Mouse (Mus musculus) spleen, adult 2 months (tissue): ENCODE results near the gene Olfr459. TPM values are rescaled to one million over a fixed set of nuclear protein-coding genes. Genes with fewer than 3 reads are reported as not detected.

Experiments used
- DNase-seq, 2 experiments: peaks; one replicate each; pipeline versions ENCODE4 v3.0.0 to v3.0.0-alpha.2; 2012 to 2021; ENCODE audit warnings: low spot score in 2 of 2, low read depth in 1 of 2
- H3K27ac ChIP-seq: fragments of 200-500 bp; 2 replicates; pipeline ENCODE4 v1.5.1; 2012; ENCODE audit warnings: low read length, inconsistent platforms; ENCODE audit not compliant: insufficient read depth
- H3K27me3 ChIP-seq: fragments of 200-500 bp; 2 replicates; pipeline ENCODE4 v1.6.1; 2012; ENCODE audit warnings: mild to moderate bottlenecking, moderate library complexity, low read length, inconsistent platforms; ENCODE audit not compliant: control insufficient read depth, insufficient read depth
- H3K36me3 ChIP-seq: fragments of 200-500 bp; 2 replicates; pipeline ENCODE4 v1.6.1; 2012; ENCODE audit warnings: mild to moderate bottlenecking, low read length, inconsistent platforms; ENCODE audit not compliant: control insufficient read depth, insufficient read depth
- H3K4me1 ChIP-seq: fragments of 200-500 bp; 2 replicates; pipeline ENCODE4 v1.6.1; 2011; ENCODE audit warnings: inconsistent platforms; ENCODE audit not compliant: control insufficient read depth, insufficient read depth, insufficient read length
- H3K4me3 ChIP-seq: fragments of 200-500 bp; 2 replicates; pipeline ENCODE4 v1.5.1; 2011; ENCODE audit warnings: mild to moderate bottlenecking, inconsistent platforms; ENCODE audit not compliant: insufficient read depth, insufficient read length; ENCODE audit errors: extremely low read depth
- CTCF ChIP-seq: fragments of 200-500 bp; IDR thresholded peaks from 2 replicates; pipeline ENCODE4 v1.5.1; 2011; ENCODE audit warnings: mild to moderate bottlenecking, inconsistent platforms; ENCODE audit not compliant: insufficient read depth, insufficient read length, insufficient replicate concordance; ENCODE audit errors: extremely low read depth
- POLR2A ChIP-seq: fragments of 200-500 bp; IDR thresholded peaks from 2 replicates; pipeline ENCODE4 v1.6.1; 2011; ENCODE audit warnings: low read depth, low read length, inconsistent platforms
- WGBS: fragments of 180-500 bp; shearing (Covaris S2); methylation state at CpG from one replicate; pipeline ENCODE4 v1.1.7; 2018; 5-methylcytosine and 5-hydroxymethylcytosine counted together
- polyA plus RNA-seq: library from polyadenylated mRNA; depleted of rRNA; stranded (reverse); fragments of >200 nt; gene quantifications from 2 replicates; pipeline ENCODE4 v1.2.3, GENCODE M21; 2012

Olfr459 gene
- polyA plus RNA-seq, 1 experiment, result not detected

- H3K4me3 ChIP-seq, result no peak overlapping the region
- H3K36me3 ChIP-seq, result no peaks in the 10 kb centered on the region
- no peaks in the 10 kb centered on the region for H3K4me1 ChIP-seq
- 2% methylated on average over 1 of the region's 1 CpGs for WGBS
- TF ChIP-seq POLR2A (no peak), CTCF (peak; percentile 37; the same call in 1 of the 2 replicates)
- H3K27ac ChIP-seq, result no peak overlapping the region
- peak in 1 of 2 experiments; percentile 5 for DNase-seq
- H3K27me3 ChIP-seq, result no peaks in the 10 kb centered on the region
Measured at GRCm38 (mm10) chr6:41761702-41762369, 13.1 kb downstream of the Olfr459 start.

DNA sequence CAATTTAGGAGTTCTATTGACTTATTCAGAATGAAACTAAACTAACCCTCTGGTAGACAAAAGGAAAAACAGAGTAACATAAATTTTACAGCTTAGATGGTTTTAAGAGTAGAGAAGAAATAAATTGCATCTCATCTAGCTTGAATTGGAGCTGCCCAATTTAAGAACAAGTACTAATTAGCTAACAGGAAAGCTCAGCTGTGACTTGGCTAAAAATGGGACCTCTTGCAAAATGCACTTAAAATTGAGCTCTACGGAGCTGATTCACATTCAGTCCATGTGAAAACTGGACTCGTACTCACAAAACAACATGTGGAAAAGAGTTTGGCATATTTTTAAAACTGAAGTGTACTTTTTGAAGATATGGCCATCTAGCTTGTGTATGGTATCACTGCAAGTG is 15.4 kb downstream of the Olfr459 start:
- 83% methylated on average over 2 of the region's 2 CpGs for WGBS
- Histone ChIP-seq H3K36me3 (no peaks in the 10 kb centered on the region), H3K4me3 (no peak overlapping the region), H3K4me1 (no peaks in the 10 kb centered on the region), H3K27ac (no peak overlapping the region), H3K27me3 (no peaks in the 10 kb centered on the region)
- TF ChIP-seq CTCF (no peak), POLR2A (no peak)
- no peak for DNase-seq

DNA sequence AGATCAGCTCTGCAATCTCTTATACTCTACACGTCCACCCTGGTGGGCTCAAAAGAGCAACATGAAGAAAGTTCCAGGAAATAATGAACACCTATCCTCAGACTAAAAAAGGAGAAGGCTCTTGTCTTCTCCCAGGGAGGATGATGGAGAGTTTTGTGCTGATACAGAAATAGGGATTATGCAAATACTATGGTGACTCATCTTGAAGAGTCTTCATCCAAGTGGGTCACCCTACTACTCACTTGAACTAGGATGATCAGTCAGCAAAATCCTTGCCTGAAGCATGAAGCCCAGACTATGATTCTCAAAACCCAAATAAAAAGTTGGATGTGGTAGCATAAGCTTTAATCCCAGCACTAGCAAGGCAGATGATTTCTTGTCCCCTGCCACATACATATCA is 16.6 kb downstream of the Olfr459 start:
- H3K27ac ChIP-seq, result no peak overlapping the region
- WGBS, result 84% methylated on average over 1 of the region's 1 CpGs
- no peaks in the 10 kb centered on the region for H3K36me3 ChIP-seq
- DNase-seq, result no peak
- no peaks in the 10 kb centered on the region for H3K27me3 ChIP-seq
- H3K4me1 ChIP-seq, result no peaks in the 10 kb centered on the region
- no peak for TF ChIP-seq POLR2A
- no peak for TF ChIP-seq CTCF
- H3K4me3 ChIP-seq, result no peak overlapping the region

DNA sequence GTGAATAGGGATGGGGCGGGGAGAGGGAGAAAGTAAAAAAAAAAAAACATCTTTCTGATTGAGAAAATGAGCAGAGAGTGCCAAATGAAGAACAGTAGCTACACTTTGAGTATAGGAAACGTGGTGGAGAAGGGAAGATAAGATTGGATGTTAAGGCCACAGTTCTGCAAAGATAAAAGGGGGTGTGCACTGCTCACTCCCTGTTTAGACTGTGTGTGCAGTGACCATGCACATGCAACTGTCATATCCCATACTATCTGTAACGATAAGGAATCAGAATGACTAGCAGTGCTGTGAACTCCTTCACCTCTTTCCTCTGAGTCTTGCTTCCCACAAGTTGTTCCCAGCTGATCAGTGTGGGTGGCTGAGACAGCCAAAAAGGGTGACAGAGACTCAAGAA is 17.8 kb downstream of the Olfr459 start:
- no peaks in the 10 kb centered on the region for H3K4me1 ChIP-seq
- H3K4me3 ChIP-seq, result no peak overlapping the region
- no peak for DNase-seq
- no peaks in the 10 kb centered on the region for H3K27me3 ChIP-seq
- no peaks in the 10 kb centered on the region for H3K36me3 ChIP-seq
- TF ChIP-seq CTCF (no peak), POLR2A (no peak)
- H3K27ac ChIP-seq, result no peak overlapping the region
- 70% methylated on average over 3 of the region's 3 CpGs for WGBS

GRCm38 (mm10) chr6:41754626-41755025 is 20.4 kb downstream of the Olfr459 start:
- no peak overlapping the region for H3K4me3 ChIP-seq
- no peaks in the 10 kb centered on the region for H3K4me1 ChIP-seq
- H3K27ac ChIP-seq, result no peak overlapping the region
- TF ChIP-seq CTCF, result no peak
- TF ChIP-seq POLR2A, result no peak
- H3K36me3 ChIP-seq, result no peaks in the 10 kb centered on the region
- 73% methylated on average over 6 of the region's 6 CpGs for WGBS
- no peaks in the 10 kb centered on the region for H3K27me3 ChIP-seq
- no peak for DNase-seq

- Histone ChIP-seq H3K4me3 (no peak overlapping the region), H3K4me1 (no peaks in the 10 kb centered on the region), H3K36me3 (no peaks in the 10 kb centered on the region), H3K27ac (no peak overlapping the region), H3K27me3 (no peaks in the 10 kb centered on the region)
- WGBS, result 76% methylated on average over 5 of the region's 5 CpGs
- no peak for TF ChIP-seq POLR2A
- TF ChIP-seq CTCF, result no peak
- no peak for DNase-seq
Measured at GRCm38 (mm10) chr6:41744664-41745392, 30.1 kb downstream of the Olfr459 start.

DNA sequence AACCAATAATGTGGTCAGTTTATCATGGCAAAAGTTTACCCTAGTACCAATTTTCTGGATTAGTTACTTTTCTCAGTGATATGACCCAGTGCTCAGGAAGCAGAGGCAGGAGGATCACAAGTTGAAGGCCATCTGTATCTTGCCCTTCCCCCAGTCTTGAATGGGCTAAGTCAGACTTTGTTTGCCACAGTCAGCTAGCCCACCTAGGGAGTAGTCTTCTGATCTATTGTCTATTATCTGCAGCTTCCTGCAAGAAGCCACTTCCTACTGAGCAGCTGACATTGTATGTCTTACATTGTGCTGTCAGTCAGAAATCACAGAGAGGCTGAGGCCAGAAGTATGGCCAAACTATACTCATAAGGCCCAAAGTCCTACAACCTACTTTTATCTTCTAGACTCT is 33.9 kb downstream of the Olfr459 start:
- TF ChIP-seq CTCF, result no peak
- TF ChIP-seq POLR2A, result no peak
- Histone ChIP-seq H3K4me1 (no peaks in the 10 kb centered on the region), H3K27me3 (no peaks in the 10 kb centered on the region), H3K36me3 (no peaks in the 10 kb centered on the region), H3K27ac (no peak overlapping the region), H3K4me3 (no peak overlapping the region)
- DNase-seq, result no peak
